In genomic region chr1:152301355-152301754, GRCm38 (mm10) we compare ENCODE assay signal across 15 mouse cellular contexts.
DNase-seq lines count a peak whose midpoint lies in the region; ATAC-seq and TF ChIP-seq lines count a peak whose summit lies in the region.
"Had no signal": no experiment of that assay in that cellular context is flagged by ENCODE, and none has a peak within 500 bp of the region (broad histone marks: within the 10 kb centered on the region; RNA-seq: fewer than 3 reads in every experiment).

No protein-coding gene starts in this region.

- DNase-seq in frontal cortex, postnatal 25 days (ENCODE audit: low spot score in 2 of 2): no peak
- peak; percentile 18 to 54 for DNase-seq in left cerebral cortex, postnatal 25 days (ENCODE audit: low spot score in 2 of 2)
- no peak for DNase-seq in left cerebral cortex, adult 2 months (ENCODE audit: extremely low spot score in 1 of 2, low spot score in 2 of 2)
- peak; percentile 8 to 32 for DNase-seq in frontal cortex, postnatal 36 days (ENCODE audit: low spot score in 2 of 2)
- DNase-seq in right cerebral cortex, postnatal 10 days (ENCODE audit: low spot score in 2 of 2): peak; percentile 35 to 64
- no peak for DNase-seq in adrenal gland, postnatal 36 days
- DNase-seq: adrenal gland, adult 8-10 months; B cell, adult 2 months; cerebellum, adult 18-20 months; cerebellum, postnatal 36 days; heart, postnatal 14 days; lung, postnatal 10 days had no signal

- H3K27ac ChIP-seq in left cerebral cortex, adult 2 months: no peak overlapping the region
- H3K27ac ChIP-seq: liver, embryonic 15.5 days had no signal

- TF ChIP-seq CTCF in left cerebral cortex, adult 2 months (IDR thresholded peaks at IDR 0.05): no peak

- intact Hi-C loops in left cerebral cortex, postnatal 25 days (cut with DNase I): no loop called here
- intact Hi-C loops in left cerebral cortex, adult 2 months (cut with DNase I): no loop called here

- no peak overlapping the region for H3K4me3 ChIP-seq in left cerebral cortex, adult 2 months
- H3K4me3 ChIP-seq: liver, embryonic 15.5 days; megakaryocyte, embryonic 14.5 days had no signal

- ATAC-seq in frontal cortex, adult (ENCODE audit: low TSS enrichment): peak; percentile 76

Comparison
In these comparisons a context has a peak if more than half of its experiments do, and no peak if none do; other contexts are left out.
1. DNase-seq: peak in left cerebral cortex, postnatal 25 days (2 of 2), frontal cortex, postnatal 36 days (2 of 2) and right cerebral cortex, postnatal 10 days (2 of 2); none in frontal cortex, postnatal 25 days (0 of 2), left cerebral cortex, adult 2 months (0 of 2) and adrenal gland, postnatal 36 days (0 of 2).